Mouse (Mus musculus) erythroblast, embryonic 14.5 days (primary cell): ENCODE results near the gene Prdx5. TPM values are rescaled to one million over a fixed set of nuclear protein-coding genes. Genes with fewer than 3 reads are reported as not detected.

ENCODE experiments used
- H3K27me3 ChIP-seq: 2 replicates; pipeline ENCODE4 v1.6.1; 2012; ENCODE audit warnings: inconsistent platforms; ENCODE audit not compliant: control insufficient read depth
- H3K36me3 ChIP-seq: 2 replicates; pipeline ENCODE4 v1.6.1; 2012; ENCODE audit warnings: mild to moderate bottlenecking, inconsistent platforms; ENCODE audit not compliant: control insufficient read depth
- H3K4me1 ChIP-seq: 2 replicates; pipeline ENCODE4 v1.6.1; 2012; ENCODE audit warnings: inconsistent platforms; ENCODE audit not compliant: control insufficient read depth
- H3K4me3 ChIP-seq: replicated peaks from 2 replicates; pipeline ENCODE3; 2012; ENCODE audit warnings: moderate library complexity, mild to moderate bottlenecking, inconsistent platforms
- H3K9me3 ChIP-seq: 2 replicates; pipeline ENCODE4 v1.6.1; 2012; ENCODE audit warnings: low read length, inconsistent platforms, mixed read lengths; ENCODE audit not compliant: control insufficient read depth
- GATA1 ChIP-seq: IDR thresholded peaks from 2 replicates; pipeline ENCODE4 v1.6.1; 2012; ENCODE audit warnings: low read length, inconsistent platforms, mixed read lengths
- TAL1 ChIP-seq: IDR thresholded peaks from 3 replicates; pipeline ENCODE4 v1.6.1; 2012; ENCODE audit warnings: low read length, inconsistent platforms, mixed read lengths
- polyA plus RNA-seq: library from polyadenylated mRNA; stranded (reverse); fragments of >175 nt; gene quantifications from 2 replicates; pipeline ENCODE4 v1.2.3, GENCODE M21; 2012

Gene Prdx5
- polyA plus RNA-seq, 1 experiment = 3.8 TPM

DNA sequence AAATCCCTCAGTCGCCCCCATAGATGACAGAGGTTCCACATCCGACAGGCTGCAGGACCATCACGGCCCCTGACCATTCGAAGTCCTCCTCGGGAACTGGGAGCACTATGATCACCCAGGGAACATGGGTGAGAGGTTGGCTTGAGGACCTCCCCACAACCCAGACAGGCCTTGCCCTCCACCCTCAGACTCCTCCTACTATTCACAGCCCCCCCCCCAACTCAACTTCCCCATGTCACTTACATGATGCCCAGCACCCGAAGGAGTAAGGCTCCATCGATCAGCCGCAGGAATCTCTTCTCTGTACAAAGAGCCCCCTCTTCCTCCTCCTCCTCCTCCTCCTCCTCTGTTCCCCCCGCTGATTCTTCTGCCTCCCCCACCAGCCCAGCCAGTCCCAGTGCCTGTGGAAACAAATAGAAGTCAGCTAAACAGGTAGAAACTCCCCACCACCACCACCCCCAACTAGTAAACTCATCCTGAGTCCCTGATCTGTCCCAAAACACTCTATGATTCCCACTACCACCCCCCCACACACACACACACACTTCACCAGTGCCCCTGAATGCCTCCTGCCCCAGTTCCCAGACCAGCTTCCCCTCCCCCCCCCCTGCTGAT lies 52.4 kb downstream of the Prdx5 start:
- H3K36me3 ChIP-seq = no peaks in the 10 kb centered on the region
- H3K4me1 ChIP-seq = peaks cover 29% of the 10 kb centered on the region
- no peak overlapping the region for H3K4me3 ChIP-seq
- TF ChIP-seq GATA1 = no peak
- TF ChIP-seq TAL1 = no peak
- peaks cover 3% of the 10 kb centered on the region for H3K27me3 ChIP-seq
- H3K9me3 ChIP-seq = no peaks in the 10 kb centered on the region

GRCm38 (mm10) chr19:6857003-6857360 lies 52.9 kb downstream of the Prdx5 start:
- H3K4me3 ChIP-seq = no peak overlapping the region
- no peak for TF ChIP-seq GATA1
- TF ChIP-seq TAL1 = no peak
- H3K9me3 ChIP-seq = no peaks in the 10 kb centered on the region
- H3K4me1 ChIP-seq = peaks cover 29% of the 10 kb centered on the region
- H3K36me3 ChIP-seq = no peaks in the 10 kb centered on the region
- peaks cover 3% of the 10 kb centered on the region for H3K27me3 ChIP-seq

Other genes starting within 250 kb of the Prdx5 start
- gene Rps6ka4, start 69.5 kb downstream of the Prdx5 start, polyA plus RNA-seq = 0.39 and 0.46 TPM in 2 replicates
- gene Ccdc88b, start 51.9 kb downstream of the Prdx5 start, polyA plus RNA-seq = 0.25 and 0.27 TPM in 2 replicates
- 7.6 and 8.3 TPM in 2 replicates for gene Trmt112, start 408 bp downstream of the Prdx5 start, polyA plus RNA-seq
- 0.51 and 0.55 TPM in 2 replicates for gene Esrra, start 11.7 kb upstream of the Prdx5 start, polyA plus RNA-seq
- not detected in 2 replicates for gene Catsperz, start 15.3 kb upstream of the Prdx5 start, polyA plus RNA-seq
- gene Kcnk4, start 24.4 kb upstream of the Prdx5 start, polyA plus RNA-seq = not detected in 2 replicates
- 4.3 and 6.1 TPM in 2 replicates for gene Bad, start 31.8 kb upstream of the Prdx5 start, polyA plus RNA-seq
- gene Gpr137, start 32.4 kb upstream of the Prdx5 start, polyA plus RNA-seq = 1.5 and 2.0 TPM in 2 replicates
- 15.6 and 17.4 TPM in 2 replicates for gene Ppp1r14b, start 64.9 kb upstream of the Prdx5 start, polyA plus RNA-seq
- gene Plcb3, start 66.4 kb upstream of the Prdx5 start, polyA plus RNA-seq = 0.12 and 0.22 TPM in 2 replicates
- 24.5 and 29.1 TPM in 2 replicates for gene Fkbp2, start 70.4 kb upstream of the Prdx5 start, polyA plus RNA-seq
- 2.3 and 2.7 TPM in 2 replicates for gene Vegfb, start 77.5 kb upstream of the Prdx5 start, polyA plus RNA-seq
- gene Dnajc4, start 82.5 kb upstream of the Prdx5 start, polyA plus RNA-seq = 3.8 and 5.5 TPM in 2 replicates
- gene Nudt22, start 86.0 kb upstream of the Prdx5 start, polyA plus RNA-seq = 1.1 and 1.8 TPM in 2 replicates
- 0.10 and 0.16 TPM in 2 replicates for gene Trpt1, start 86.0 kb upstream of the Prdx5 start, polyA plus RNA-seq
- 48.3 and 49.3 TPM in 2 replicates for gene Fermt3, start 109.4 kb upstream of the Prdx5 start, polyA plus RNA-seq
- 9.2 and 15.0 TPM in 2 replicates for gene Stip1, start 129.9 kb upstream of the Prdx5 start, polyA plus RNA-seq
- gene Macrod1, start 146.7 kb upstream of the Prdx5 start, polyA plus RNA-seq = 1.3 and 2.0 TPM in 2 replicates
- 0.01 TPM in 1 of 2 replicates, not detected in the other for gene Flrt1, start 195.6 kb upstream of the Prdx5 start, polyA plus RNA-seq